Mouse (Mus musculus) CD4-positive, CD25-positive, alpha-beta regulatory T cell, adult 4 months (primary cell): ENCODE results near the gene Ccdc92b. TPM values are rescaled to one million over a fixed set of nuclear protein-coding genes. Genes with fewer than 3 reads are reported as not detected.
"Not testable (repeated sequence)": the region's sequence is repeated elsewhere in the genome, so short reads cannot be mapped to it uniquely, and the experiment has no call there.

Source experiments
- ATAC-seq: one replicate; pipeline ENCODE4 v1.8.0; 2017
- polyA plus RNA-seq, 2 experiments: library from polyadenylated mRNA; unstranded; fragments of 100-300 nt; shearing (Covaris generic); gene quantifications; one replicate each; pipeline ENCODE4 v1.2.1; 2017

Gene Ccdc92b
- not detected for polyA plus RNA-seq

GRCm38 (mm10) chr11:74619201-74619955, at the start of gene Ccdc92b:
TSS of gene Ccdc92b (plus strand) at chr11:74619605.
- no peak for ATAC-seq

- no peak for ATAC-seq
Observed at GRCm38 (mm10) chr11:74569735-74570134, 49.7 kb upstream of the Ccdc92b start.

DNA sequence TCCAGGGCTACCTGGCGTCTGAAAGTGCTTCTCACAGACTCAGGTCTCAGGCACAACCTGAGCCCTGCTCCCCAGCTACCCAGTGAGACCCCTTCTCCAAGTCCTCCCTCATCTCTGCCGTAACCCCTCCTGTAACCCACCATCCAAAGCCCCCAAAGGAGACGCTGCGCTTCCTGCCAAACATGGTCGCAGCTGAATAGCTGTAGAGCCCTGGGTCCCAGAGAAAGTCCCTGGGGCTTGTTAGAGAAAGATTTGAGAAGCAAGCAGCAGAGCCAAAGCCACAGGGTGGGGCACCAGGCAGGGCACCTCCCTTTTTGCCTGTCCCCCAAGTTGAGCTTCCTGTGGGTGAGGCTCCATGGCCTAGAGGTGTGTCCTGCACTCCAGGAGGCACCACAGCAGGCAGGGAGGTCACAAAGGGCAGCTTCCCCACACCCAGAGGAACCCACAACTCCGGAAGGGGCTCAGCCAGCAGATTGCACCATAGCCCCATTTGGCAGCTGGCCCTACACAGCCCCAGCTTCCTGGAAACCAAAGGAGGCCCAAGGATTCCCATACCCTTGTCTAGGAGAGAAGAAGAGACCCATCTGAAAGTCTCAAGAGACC, 46.8 kb upstream of the Ccdc92b start:
- ATAC-seq, result peak; percentile 84

- no peak for ATAC-seq
Observed at GRCm38 (mm10) chr11:74574768-74575434, 44.5 kb upstream of the Ccdc92b start.

GRCm38 (mm10) chr11:74575940-74576339, 43.5 kb upstream of the Ccdc92b start:
- no peak for ATAC-seq

DNA sequence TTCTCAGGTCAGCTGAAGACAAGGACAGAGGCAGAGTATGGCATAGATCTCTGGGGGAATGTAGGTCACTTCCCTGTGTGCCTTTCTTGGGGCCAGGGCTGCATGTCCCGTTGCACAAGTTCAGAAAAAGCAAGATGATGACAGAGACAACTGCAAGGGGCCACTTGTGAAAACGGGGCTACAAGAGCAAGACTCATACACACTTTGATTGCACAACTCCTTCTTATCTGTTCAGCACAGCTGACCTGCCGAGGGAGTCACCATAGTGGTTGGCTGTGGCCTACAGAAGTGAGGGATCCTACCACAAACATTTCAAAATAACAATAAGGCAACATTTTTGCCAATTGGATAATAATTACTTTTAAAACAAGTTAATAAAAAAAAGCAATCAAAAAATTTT, 42.3 kb upstream of the Ccdc92b start:
- no peak for ATAC-seq

DNA sequence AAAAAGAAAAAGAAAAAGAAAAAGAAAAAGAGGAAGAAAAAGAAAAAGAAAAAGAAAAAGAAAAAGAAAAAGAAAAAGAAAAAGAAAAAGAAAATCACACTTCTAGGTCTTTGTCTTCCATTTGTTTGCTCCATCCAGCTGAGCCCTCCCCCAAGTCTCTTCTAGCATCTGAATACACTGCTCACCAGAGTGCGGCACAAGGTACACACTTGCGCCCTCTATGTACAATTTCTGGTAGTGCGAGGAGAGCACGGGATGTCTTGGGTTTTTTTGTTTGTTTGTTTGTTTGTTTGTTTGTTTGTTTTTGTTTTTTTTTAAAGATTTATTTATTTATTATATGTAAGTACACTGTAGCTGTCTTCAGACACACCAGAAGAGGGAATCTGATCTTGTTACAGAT, 38.1 kb upstream of the Ccdc92b start:
- ATAC-seq, result not testable (repeated sequence)

DNA sequence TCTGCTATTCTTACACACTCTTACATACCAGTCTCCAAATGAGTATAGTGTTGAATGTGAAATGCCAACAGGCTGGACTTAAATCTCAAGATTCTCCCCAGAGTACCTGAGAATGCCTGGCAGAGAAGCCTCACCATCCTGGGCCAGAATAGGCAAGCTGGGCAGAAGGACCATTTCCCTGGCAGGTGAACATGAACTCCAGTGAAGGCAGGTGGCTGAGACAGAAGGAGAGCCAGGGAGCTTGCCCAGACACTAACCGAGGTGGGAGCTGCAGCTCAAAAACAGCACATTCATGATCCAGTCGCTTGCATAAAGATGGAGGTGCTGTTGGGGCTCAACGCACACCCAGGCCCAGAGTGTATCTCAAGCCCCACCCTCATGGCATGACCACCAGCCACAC, 36.9 kb upstream of the Ccdc92b start:
- ATAC-seq, result no peak

DNA sequence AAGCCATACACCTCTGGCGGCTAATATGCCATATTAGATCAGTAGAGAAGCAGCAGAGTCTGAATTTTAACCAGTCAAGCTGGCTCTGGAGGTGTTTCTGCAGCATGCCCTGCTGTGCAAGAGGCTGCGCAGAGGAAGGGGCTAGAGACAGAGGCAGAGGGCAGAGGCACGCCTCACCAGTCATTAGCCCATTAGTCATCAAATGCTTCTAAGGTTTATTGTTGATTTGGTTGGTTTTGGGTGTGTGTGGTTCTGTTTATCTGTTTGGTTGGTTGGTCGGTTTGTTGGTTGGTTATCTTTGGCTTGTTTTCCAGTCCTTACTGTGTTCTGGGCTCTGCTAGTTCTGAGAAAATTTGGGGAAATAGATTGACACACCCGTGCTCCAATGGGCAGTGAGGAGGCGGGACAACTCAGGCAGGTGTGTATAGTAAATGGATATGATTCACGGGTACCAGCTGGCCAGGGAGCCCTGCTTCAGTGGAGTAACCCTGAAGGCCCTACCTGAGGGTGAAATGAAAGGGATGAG, 35.5 kb upstream of the Ccdc92b start:
- no peak for ATAC-seq

GRCm38 (mm10) chr11:74584946-74585723, 34.3 kb upstream of the Ccdc92b start:
- ATAC-seq, result no peak

GRCm38 (mm10) chr11:74586401-74586800, 33.0 kb upstream of the Ccdc92b start:
- no peak for ATAC-seq

- ATAC-seq, result no peak
Observed at GRCm38 (mm10) chr11:74589401-74590238, 29.8 kb upstream of the Ccdc92b start.

- ATAC-seq, result no peak
Observed at GRCm38 (mm10) chr11:74590239-74590596, 29.2 kb upstream of the Ccdc92b start.

DNA sequence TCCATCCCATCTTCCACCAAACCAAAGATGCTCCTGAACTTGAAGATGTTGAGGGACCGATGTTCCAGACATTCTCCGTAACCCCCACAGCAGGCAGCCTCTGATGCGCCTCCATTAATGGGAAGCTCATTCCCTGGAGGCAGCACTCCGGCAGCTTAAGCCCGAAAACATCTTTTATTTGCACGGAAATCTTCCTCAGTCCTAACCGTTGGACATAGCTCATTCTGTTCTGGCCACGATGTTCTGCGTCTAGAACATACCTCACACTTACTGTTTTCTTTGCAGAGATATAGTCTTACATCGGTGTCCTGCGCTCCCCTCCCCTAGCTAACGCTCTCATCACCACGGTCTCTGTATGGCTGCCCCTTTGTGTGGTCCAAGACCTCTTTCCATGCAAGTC, 28.7 kb upstream of the Ccdc92b start:
- no peak for ATAC-seq

DNA sequence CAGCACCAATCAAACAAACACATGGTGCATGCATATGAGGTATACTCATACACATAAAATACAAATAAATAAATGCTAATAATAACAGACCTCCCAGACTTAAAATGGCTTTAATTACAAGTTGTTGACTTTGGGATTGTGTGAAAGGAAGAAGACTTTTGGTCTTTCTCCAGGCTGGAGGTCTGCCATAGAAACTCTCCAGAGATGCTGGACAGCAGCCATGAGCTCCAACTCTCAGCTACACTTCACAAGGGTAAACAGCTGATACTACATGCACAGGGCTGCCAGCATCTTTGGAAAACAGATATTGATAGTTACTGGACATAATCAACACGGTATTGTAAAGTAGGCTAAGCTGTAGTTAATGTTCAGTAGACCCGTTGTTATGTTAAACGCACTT, 27.2 kb upstream of the Ccdc92b start:
- ATAC-seq, result no peak

DNA sequence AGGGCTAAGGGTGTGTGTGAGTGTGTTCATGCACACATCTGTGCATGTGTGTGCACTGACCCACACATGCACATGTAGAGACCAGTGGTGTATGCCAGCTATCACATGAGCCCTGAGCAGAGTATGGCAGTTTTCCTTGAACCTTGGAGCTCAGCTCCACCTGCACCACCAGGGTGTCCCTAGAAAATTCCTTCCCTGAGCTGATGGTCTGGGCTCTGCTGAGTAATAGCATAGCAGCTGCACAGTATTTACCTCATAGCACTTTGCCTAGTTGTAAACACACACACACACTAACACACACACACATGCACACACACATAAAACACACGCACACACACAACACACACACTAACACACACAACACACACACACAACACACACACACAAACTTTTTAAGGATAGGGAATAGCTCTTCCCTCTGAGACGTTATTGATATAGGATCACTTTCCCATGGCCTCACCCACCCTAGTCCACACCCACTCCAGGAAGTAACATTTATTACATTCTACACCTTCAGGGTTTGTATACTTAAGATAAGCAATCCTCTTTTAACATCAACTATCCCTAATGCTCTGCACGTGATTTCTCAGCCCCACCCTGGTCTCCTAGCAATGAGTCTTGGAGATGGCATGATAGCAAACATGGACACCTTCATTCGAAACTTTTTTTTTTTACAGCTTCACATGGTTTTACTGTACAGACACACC, 22.0 kb upstream of the Ccdc92b start:
- no peak for ATAC-seq

DNA sequence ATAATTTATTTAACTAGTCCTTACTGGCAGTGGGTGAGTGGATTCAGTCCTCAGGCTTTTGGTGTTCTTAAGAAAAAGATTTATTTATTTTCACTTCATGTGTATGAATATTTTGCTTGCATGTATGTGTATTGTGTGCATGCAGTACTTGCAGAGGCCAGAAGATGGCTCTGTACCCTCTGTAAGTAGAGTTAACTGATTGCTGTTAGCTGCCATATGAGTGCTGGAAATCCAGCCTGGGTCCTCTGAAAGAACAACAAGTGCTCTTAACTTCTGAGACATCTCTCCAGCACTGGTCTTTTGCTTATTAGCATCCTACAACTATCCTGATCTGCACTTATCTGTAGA, 21.4 kb upstream of the Ccdc92b start:
- no peak for ATAC-seq

DNA sequence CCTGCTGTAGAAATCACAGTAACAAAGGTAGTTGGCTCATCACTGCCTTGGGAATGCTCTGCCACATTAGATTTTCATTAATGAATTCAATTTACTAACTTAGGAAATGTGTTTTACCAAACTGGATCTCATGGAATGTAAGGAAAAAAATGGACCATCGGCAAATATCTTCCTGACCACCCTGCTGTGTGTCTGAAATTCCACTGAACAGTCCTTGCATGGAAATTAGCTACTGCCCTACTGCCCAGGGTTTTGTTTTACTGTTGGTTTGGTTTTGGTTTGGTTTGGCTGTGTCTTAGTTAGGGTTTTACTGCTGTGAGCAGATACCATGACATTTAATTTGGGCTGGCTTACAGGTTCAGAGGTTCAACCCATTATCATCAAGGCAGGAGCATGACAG, 17.1 kb upstream of the Ccdc92b start:
- ATAC-seq, result no peak

DNA sequence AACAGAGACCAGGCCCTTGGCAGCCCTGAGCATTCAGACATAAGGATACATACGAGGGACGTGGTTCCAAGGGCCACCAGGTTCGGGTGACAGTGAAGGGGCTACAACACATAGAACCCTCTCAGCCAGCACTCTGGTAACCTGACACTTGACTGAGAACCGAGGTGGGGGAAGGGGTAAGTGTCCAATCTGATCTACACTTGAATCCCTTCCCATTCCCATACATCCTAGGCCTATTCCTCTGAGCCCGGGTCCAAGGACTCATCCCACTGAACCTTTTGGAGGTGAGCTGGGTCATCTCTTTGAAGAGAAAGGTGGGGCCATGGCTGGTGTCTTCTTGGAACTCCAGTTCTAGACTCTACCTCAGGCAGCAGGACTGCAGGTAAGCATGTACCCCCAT, 9.3 kb upstream of the Ccdc92b start:
- no peak for ATAC-seq

- ATAC-seq, result no peak
Observed at GRCm38 (mm10) chr11:74610545-74611176, 8.7 kb upstream of the Ccdc92b start, which contains the start of gene Rap1gap2. TSS of gene Rap1gap2 (minus strand) at chr11:74610915.

- no peak for ATAC-seq
Observed at GRCm38 (mm10) chr11:74611437-74611836, 8.0 kb upstream of the Ccdc92b start.
